Mouse (Mus musculus) cerebellum, adult 2 months (tissue): ENCODE data around the gene Pex26. TPM values are rescaled to one million over a fixed set of nuclear protein-coding genes. Genes with fewer than 3 reads are reported as not detected.
A peak's percentile ranks its signal among the peaks of the same experiment; 100 is the strongest.

Experiments
- DNase-seq, 2 experiments: peaks; one replicate each; pipeline ENCODE4 v3.0.0; 2021
- H3K27ac ChIP-seq: fragments of 200-500 bp; 2 replicates; pipeline ENCODE4 v1.5.1; 2012; ENCODE audit warnings: low read length, control low read depth, inconsistent platforms; ENCODE audit not compliant: insufficient read depth
- H3K27me3 ChIP-seq: fragments of 200-500 bp; 2 replicates; pipeline ENCODE4 v1.6.1; 2012; ENCODE audit warnings: inconsistent platforms, mild to moderate bottlenecking, low read length, moderate library complexity; ENCODE audit not compliant: control insufficient read depth, insufficient read depth
- H3K4me1 ChIP-seq: fragments of 200-500 bp; 2 replicates; pipeline ENCODE4 v1.6.1; 2011; ENCODE audit warnings: low read length; ENCODE audit not compliant: control insufficient read depth, insufficient read depth
- H3K4me3 ChIP-seq: fragments of 200-500 bp; replicated peaks from 2 replicates; pipeline ENCODE3; 2011; ENCODE audit warnings: mild to moderate bottlenecking, low read depth, low read length, control low read depth; ENCODE audit not compliant: insufficient read depth
- CTCF ChIP-seq: fragments of 200-500 bp; IDR thresholded peaks from 2 replicates; pipeline ENCODE4 v1.5.1; 2011; ENCODE audit warnings: low read depth, mild to moderate bottlenecking, control low read depth, low read length, moderate library complexity, borderline replicate concordance; ENCODE audit not compliant: insufficient read depth
- POLR2A ChIP-seq: fragments of 200-500 bp; IDR thresholded peaks from 2 replicates; pipeline ENCODE4 v1.6.1; 2011; ENCODE audit warnings: low read length, control low read depth, borderline replicate concordance; ENCODE audit not compliant: insufficient read depth
- WGBS: fragments of 180-500 bp; shearing (Covaris S2); methylation state at CpG from one replicate; pipeline ENCODE4 v1.1.7; 2018; 5-methylcytosine and 5-hydroxymethylcytosine counted together
- polyA plus RNA-seq: library from polyadenylated mRNA; depleted of rRNA; stranded (reverse); fragments of >200 nt; gene quantifications from 2 replicates; pipeline ENCODE4 v1.2.3, GENCODE M21; 2012; rRNA removed

The Pex26 gene
- 19.1 and 21.0 TPM in 2 replicates for polyA plus RNA-seq

DNA sequence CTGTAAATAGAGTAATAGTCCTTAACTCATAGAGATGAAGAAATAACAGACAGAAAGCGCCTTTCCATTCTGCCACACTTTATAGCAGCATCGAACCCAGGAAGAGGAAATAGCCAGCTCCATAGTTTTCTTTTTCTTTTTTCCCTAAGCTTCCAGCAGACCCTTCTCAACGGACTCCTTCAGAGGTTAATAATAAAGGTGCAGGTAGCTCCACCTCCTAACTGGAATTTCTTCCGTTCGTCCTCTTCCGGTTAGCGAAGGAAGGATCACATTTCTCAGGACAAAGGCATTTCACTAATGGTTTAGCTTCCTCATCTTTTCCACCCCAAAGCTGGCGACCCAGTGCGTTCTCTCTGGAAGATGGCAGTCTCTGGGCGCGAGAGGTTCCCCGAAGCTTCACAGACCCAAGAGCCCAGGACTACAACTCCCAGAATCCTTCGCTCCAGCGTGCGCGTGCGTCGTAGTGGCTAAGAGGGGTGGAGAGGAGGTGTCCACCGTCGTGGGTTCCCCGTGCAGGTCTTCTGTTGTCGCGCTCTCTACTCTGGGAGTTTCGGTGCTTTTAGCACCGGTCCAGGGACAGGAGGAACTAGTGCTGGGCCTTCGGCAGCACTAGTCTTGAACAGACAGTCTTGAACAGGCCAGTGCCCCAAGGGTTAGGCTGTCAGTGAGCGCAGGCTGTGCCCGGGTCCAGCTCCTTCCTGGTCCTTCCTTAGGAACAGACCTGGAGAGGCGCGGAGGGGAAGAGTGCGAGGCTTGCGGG lies at the start of gene Pex26:
TSS of gene Pex26 (plus strand) at position 254 of the 760 bp plus-strand sequence.
- WGBS, result 2% methylated on average over 32 of the region's 32 CpGs
- H3K27ac ChIP-seq, result peak within 1 kb of the TSS; percentile 72
- peak within 1 kb of the TSS; percentile 88 for H3K4me3 ChIP-seq
- no peaks in the 10 kb centered on the region for H3K27me3 ChIP-seq
- peaks cover 10% of the 10 kb centered on the region for H3K4me1 ChIP-seq
- TF ChIP-seq POLR2A (peak; percentile 80; the same call in 1 of the 2 replicates), CTCF (no peak)
- DNase-seq, result peak; percentile 92 to 95

DNA sequence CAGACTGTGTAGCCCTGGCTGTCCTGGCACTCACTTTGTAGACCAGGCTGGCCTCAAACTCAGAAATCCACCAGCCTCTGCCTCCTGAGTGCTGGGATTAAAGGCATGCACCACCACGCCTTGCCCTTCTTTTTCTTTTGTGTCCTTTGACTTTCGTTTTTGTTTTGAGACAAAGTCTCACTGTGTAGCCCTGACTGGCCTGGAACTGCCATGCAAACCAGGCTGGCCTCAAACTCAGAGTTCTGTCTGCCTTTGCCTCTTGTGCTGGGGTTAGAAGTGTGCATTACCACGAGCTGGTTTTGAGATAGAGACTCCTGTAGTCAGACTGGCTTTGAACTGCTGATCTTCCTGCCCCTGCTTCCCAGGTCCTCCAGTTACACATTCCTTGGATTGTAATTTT lies 49.2 kb upstream of the Pex26 start:
- Histone ChIP-seq H3K4me3 (no peak overlapping the region), H3K27ac (no peak overlapping the region), H3K27me3 (no peaks in the 10 kb centered on the region), H3K4me1 (no peaks in the 10 kb centered on the region)
- DNase-seq, result no peak
- no peak for TF ChIP-seq POLR2A
- TF ChIP-seq CTCF, result no peak
- WGBS, result 51% methylated on average over 3 of the region's 3 CpGs

DNA sequence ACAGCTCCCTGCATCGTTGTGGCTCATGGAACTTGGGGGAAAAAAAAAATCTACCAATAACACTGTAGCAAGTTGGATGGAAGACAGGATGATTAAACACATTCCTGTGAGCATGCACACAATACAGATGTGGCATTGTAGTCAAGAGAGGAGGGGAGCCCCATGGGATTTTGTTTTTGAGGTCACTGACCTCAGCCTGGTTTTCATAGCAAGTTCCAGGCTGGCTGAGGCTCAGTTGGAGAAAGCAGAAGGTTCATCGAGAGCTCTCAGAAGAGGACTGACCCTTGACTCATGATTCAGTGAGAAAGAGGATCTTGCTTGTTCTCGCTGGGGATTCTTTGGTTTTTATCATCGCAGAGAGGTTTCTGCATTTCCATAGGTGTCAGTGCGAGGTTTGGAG lies 48.6 kb upstream of the Pex26 start:
- WGBS, result 76% methylated on average over 5 of the region's 5 CpGs
- H3K4me1 ChIP-seq, result no peaks in the 10 kb centered on the region
- no peak for DNase-seq
- TF ChIP-seq CTCF, result no peak
- no peaks in the 10 kb centered on the region for H3K27me3 ChIP-seq
- no peak overlapping the region for H3K27ac ChIP-seq
- H3K4me3 ChIP-seq, result no peak overlapping the region

DNA sequence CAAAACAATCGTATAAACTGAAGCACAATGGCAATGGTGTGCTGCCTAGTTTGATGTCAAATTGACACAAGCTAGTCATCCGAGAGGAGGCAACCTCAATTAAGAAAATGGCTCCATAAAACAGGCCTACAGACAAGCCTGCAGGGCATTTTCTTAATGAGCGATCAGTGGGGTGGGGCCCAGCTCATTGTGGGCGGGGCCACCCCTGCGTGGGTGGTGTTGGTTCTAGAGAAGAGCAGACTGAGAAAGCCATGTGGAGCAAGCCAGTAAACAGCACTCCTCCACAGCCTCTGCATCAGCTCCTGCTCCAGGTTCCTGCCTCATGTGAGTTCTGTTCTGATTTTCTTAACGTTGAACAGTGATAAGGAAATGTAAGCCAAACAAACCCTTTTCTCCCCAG lies 46.2 kb upstream of the Pex26 start:
- no peak overlapping the region for H3K27ac ChIP-seq
- no peak for TF ChIP-seq CTCF
- TF ChIP-seq POLR2A, result no peak
- WGBS, result 66% methylated on average over 6 of the region's 6 CpGs
- no peak for DNase-seq
- no peak overlapping the region for H3K4me3 ChIP-seq
- H3K27me3 ChIP-seq, result no peaks in the 10 kb centered on the region
- H3K4me1 ChIP-seq, result no peaks in the 10 kb centered on the region

DNA sequence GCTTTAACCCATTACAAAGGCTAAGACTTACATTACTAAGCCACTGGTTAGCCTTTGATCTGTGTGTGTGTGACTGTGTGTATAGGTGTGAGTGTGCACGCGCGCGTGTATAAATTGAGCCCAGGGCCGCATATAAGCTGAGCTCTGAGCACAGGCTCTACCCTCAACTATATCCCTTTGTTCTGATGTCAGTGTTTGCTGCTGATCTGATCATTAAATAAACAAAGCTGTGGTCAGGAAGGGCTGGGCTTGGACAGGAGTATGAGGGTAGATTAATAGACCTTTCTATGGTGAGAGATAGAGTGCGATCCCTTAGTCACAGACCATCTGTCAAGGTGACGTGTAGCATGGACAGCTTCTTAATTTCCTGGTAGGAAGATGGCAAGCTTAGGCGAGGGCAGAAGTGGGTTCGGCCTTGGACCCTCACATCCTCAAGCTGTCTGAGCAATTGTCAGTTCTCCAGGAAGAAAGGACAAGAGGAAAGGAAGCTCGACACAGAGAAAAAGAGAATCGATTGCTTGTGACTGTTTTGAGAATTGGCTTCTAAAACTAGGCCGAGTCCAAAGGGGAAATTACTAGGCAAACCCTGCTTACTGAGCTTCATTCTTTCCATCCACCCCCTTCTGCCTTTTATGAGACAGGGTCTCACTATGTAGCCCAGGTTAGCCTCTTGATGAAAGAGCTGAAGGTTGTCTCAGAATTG lies 45.0 kb upstream of the Pex26 start:
- Histone ChIP-seq H3K27me3 (no peaks in the 10 kb centered on the region), H3K27ac (no peak overlapping the region), H3K4me1 (peaks cover 4% of the 10 kb centered on the region; the same call in 1 of the 2 replicates), H3K4me3 (no peak overlapping the region)
- TF ChIP-seq CTCF (no peak), POLR2A (no peak)
- DNase-seq, result no peak
- WGBS, result 77% methylated on average over 12 of the region's 12 CpGs

DNA sequence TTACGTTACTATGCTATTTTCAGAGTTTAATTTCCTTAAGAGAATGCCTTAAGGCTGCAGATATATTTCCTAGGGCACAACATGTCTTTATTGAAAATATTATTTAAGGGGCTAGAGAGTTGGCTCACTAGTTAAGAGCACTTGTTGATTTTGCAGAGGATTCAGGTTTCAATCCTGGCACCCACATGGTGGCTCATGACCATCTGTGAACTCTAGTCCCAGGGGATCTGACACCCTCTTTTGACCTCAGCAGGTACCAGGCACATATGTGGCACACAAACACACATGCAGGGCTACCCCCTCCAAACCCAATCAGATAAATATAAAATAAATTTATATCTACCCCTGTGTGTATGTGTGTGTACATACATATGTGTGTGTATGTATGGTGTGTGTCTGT lies 44.2 kb upstream of the Pex26 start:
- Histone ChIP-seq H3K27ac (no peak overlapping the region), H3K4me1 (peaks cover 9% of the 10 kb centered on the region; the same call in 1 of the 2 replicates), H3K4me3 (no peak overlapping the region), H3K27me3 (no peaks in the 10 kb centered on the region)
- TF ChIP-seq POLR2A, result no peak
- TF ChIP-seq CTCF, result no peak
- no peak for DNase-seq
- WGBS, result 98% methylated on average over 1 of the region's 1 CpGs

DNA sequence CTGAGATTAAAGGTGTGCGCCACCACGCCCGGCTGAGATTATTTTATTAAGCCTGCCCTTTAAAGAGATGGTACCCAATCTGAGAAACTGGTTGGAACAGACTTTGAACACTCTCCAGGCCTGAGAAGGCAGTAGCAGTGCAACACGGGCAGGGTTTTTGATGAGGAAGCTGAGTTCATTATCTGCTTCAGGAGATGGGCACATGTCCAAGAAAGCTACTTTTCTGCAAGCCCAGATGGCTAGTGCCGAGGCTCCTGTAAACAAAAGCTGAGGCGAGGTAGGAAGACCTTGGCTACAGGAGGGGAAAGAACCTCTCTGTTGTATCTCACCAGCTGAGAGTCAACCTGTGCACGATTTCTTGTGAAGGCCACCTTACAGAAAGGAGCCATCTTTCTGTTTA lies 41.2 kb upstream of the Pex26 start:
- Histone ChIP-seq H3K4me1 (peaks cover 13% of the 10 kb centered on the region), H3K4me3 (no peak overlapping the region), H3K27me3 (no peaks in the 10 kb centered on the region), H3K27ac (no peak overlapping the region)
- WGBS, result 44% methylated on average over 7 of the region's 7 CpGs
- TF ChIP-seq POLR2A (no peak), CTCF (no peak)
- DNase-seq, result peak in 1 of 2 experiments; percentile 32

DNA sequence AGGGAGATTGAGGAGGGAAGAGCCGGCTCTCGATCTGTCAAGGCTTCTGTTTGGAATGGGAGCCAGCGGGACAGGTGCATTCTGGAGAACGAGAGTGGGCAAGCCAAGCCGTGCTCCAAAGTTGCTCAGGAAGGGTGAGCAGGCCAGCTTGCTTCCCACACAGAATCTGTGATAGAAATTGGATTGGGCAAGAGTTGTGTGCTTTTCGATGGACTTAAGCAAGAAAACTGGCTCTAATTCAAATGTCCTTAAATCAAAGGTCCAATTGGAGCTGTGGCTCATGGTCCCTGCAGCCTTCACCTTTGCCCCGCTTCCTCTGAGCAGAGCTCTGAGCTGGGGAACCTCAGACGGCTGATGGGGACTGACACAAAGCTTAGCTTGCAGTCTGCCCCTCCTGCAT lies 40.0 kb upstream of the Pex26 start:
- H3K27me3 ChIP-seq, result no peaks in the 10 kb centered on the region
- WGBS, result 44% methylated on average over 8 of the region's 8 CpGs
- no peak for DNase-seq

More for the DNA sequence above, 40.0 kb upstream of the Pex26 start:
- Histone ChIP-seq H3K27ac (no peak overlapping the region), H3K4me3 (no peak overlapping the region), H3K4me1 (peaks cover 13% of the 10 kb centered on the region)
- TF ChIP-seq POLR2A (no peak), CTCF (no peak)
